Mouse (Mus musculus) hindbrain, embryonic 10.5 days (tissue): ENCODE data around the gene 1700020D05Rik. TPM values are rescaled to one million over a fixed set of nuclear protein-coding genes. Genes with fewer than 3 reads are reported as not detected.

Source experiments
- DNase-seq: peaks from one replicate; pipeline ENCODE4 v3.0.0-alpha.2; 2017; ENCODE audit warnings: low spot score
- H3K27ac ChIP-seq: fragments of 300-500 bp; sonication (generic); 2 replicates; pipeline ENCODE4 v1.5.1; 2016; ENCODE audit warnings: mild to moderate bottlenecking, moderate library complexity
- H3K27me3 ChIP-seq: fragments of 300-500 bp; sonication (generic); 2 replicates; pipeline ENCODE4 v1.6.1; 2016; ENCODE audit warnings: mild to moderate bottlenecking; ENCODE audit not compliant: poor library complexity, insufficient read depth, severe bottlenecking
- H3K36me3 ChIP-seq: fragments of 300-500 bp; sonication (generic); 2 replicates; pipeline ENCODE4 v1.6.1; 2016; ENCODE audit warnings: mild to moderate bottlenecking, moderate library complexity
- H3K4me1 ChIP-seq: fragments of 300-500 bp; sonication (generic); replicated peaks from 2 replicates; pipeline ENCODE4 v1.6.1; 2016; ENCODE audit warnings: mild to moderate bottlenecking
- H3K4me3 ChIP-seq: fragments of 300-500 bp; sonication (generic); 2 replicates; pipeline ENCODE4 v1.5.1; 2016; ENCODE audit warnings: mild to moderate bottlenecking, moderate library complexity
- H3K9me3 ChIP-seq: fragments of 300-500 bp; sonication (generic); 2 replicates; pipeline ENCODE4 v1.6.1; 2016; ENCODE audit warnings: mild to moderate bottlenecking, moderate library complexity
- WGBS: fragments of 180-500 bp; shearing (Covaris S2); methylation state at CpG from one replicate; pipeline ENCODE4 v1.1.7; 2016; 5-methylcytosine and 5-hydroxymethylcytosine counted together
- polyA plus RNA-seq: library from polyadenylated mRNA; unstranded; fragments of >200 nt; fragmentation: Nextera tagmentation; extraction: Ambion mirVana; gene quantifications from 2 replicates; pipeline ENCODE4 v1.2.1, GENCODE M21; 2016

Gene 1700020D05Rik
- polyA plus RNA-seq, 1 experiment from 2014 or later: not detected

DNA sequence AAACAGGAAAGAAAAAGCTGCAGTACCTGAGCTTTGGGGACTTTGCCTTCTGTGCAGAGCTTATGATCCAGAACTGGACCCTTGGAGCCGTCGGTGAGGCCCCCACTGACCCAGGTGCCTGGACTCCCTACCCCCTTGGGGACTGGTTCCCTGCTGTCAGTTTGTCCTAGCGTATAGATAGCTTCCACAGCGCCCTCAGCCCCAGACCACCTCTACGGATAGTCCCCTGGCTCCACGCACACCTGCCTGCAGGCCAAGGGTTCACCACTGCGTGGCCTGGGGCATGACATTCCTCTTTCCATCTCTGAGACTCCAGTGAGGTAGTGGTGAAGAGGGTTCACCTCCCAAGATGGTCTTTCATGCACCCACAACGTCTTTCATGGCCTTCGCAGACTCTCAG is 40.4 kb downstream of the 1700020D05Rik start:
- 86% methylated on average over 9 of the region's 9 CpGs for WGBS
- H3K4me3 ChIP-seq: peak overlapping the region; percentile 39; the same call in 1 of the 2 replicates
- no peaks in the 10 kb centered on the region for H3K9me3 ChIP-seq
- peaks cover 60% of the 10 kb centered on the region for H3K36me3 ChIP-seq
- H3K27ac ChIP-seq: no peak overlapping the region
- H3K27me3 ChIP-seq: peaks cover 16% of the 10 kb centered on the region
- no peak for DNase-seq
- peaks cover 26% of the 10 kb centered on the region for H3K4me1 ChIP-seq

DNA sequence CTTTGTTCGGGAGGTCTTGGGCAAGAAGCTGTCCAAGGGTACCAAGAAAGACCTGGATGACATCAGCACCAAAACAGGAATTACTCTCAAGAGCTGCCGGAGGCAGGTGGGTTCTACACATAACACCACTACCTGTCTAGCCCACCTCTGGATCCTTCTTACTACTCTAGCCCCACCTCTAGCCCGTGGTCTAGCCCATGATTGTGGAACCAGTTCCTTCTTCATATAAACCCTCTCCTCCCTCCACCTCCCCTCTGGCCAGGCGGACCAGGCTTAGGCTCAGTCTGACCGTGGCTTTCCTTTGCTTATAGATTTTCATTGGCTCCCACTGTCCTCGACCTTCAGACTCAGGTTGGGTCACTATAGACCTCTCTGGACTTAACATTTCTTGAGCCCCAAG is 42.2 kb downstream of the 1700020D05Rik start:
- H3K27ac ChIP-seq: no peak overlapping the region
- peaks cover 42% of the 10 kb centered on the region for H3K36me3 ChIP-seq
- H3K27me3 ChIP-seq: peaks cover 16% of the 10 kb centered on the region
- DNase-seq: no peak
- no peaks in the 10 kb centered on the region for H3K9me3 ChIP-seq
- peaks cover 43% of the 10 kb centered on the region for H3K4me1 ChIP-seq
- H3K4me3 ChIP-seq: peak overlapping the region; percentile 87
- 91% methylated on average over 6 of the region's 6 CpGs for whole genome bisulfite sequencing

DNA sequence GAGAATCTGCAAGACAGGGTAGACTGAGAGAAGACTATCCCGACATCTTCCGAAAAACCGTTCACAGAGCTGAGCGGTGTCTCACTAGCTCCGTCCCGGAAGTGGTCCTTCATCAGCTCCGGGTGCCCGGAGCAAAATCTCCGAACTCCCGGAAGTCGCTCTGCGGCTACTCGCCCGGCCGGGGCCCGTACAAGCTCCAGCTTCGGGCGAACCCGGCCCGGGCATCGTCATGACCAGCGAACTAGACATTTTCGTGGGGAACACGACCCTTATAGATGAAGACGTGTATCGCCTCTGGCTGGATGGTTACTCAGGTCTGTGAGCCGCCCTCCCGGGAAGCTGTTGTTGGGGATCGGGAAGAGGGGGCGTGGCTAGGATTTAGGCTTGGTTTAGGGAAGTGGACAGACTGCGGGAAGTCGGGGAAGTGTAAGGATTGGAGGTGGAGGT is 43.1 kb downstream of the 1700020D05Rik start, which contains the start of gene Fibp:
Gene Fibp (plus strand): TSS at position 151 of the 447 bp plus-strand sequence.
- under 1% methylated on average over 32 of the region's 32 CpGs for WGBS
- Histone ChIP-seq H3K27me3 (peaks cover 22% of the 10 kb centered on the region), H3K4me3 (peak within 1 kb of the TSS; percentile 87), H3K27ac (peak within 1 kb of the TSS; percentile 88), H3K4me1 (peaks cover 52% of the 10 kb centered on the region), H3K36me3 (peaks cover 33% of the 10 kb centered on the region), H3K9me3 (no peaks in the 10 kb centered on the region)
- DNase-seq: peak; percentile 93

DNA sequence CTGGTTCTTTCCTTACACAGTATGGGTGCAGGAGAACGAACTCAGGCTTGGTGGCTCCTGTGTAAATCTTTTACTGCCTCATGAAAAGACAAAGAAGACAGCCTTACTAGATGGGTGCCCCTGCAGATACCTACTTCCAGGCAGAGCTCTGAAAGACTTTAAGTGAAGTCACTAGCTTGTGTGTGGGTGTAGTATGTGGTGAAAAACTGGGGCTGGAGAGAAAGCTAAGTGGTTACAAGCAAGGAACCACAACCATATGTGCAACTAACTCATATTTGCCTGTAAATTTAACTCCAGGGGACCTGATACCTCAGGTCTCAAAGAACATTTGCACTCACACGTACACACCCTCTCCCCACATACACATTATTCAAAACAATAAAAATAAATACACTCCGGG is 43.7 kb downstream of the 1700020D05Rik start:
- peak overlapping the region; percentile 87 for H3K4me3 ChIP-seq
- H3K27me3 ChIP-seq: peaks cover 22% of the 10 kb centered on the region
- 26% methylated on average over 3 of the region's 3 CpGs for WGBS
- peak overlapping the region; percentile 88 for H3K27ac ChIP-seq
- peaks cover 29% of the 10 kb centered on the region for H3K36me3 ChIP-seq
- peaks cover 58% of the 10 kb centered on the region for H3K4me1 ChIP-seq
- no peaks in the 10 kb centered on the region for H3K9me3 ChIP-seq
- no peak for DNase-seq

DNA sequence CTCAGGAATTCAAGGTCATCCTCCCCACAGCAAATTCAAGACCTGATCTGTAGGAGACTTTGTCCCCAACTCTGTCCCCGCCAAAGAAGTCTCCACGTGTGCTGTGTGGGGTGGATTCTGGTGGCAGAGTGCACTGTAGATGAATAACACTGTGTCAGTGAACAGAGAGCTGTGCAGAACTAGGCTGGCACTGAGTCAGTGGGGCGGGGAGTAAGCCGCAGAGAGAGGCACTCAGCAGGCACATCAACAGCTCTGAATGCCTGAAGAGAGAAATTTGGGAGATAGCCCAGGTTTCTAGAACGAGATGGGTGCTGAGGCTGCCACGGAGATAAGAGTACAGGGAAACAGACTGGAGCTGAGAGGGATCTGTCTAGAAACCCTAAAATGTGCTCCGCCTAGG is 44.6 kb downstream of the 1700020D05Rik start:
- WGBS: 71% methylated on average over 7 of the region's 7 CpGs
- no peaks in the 10 kb centered on the region for H3K9me3 ChIP-seq

DNA sequence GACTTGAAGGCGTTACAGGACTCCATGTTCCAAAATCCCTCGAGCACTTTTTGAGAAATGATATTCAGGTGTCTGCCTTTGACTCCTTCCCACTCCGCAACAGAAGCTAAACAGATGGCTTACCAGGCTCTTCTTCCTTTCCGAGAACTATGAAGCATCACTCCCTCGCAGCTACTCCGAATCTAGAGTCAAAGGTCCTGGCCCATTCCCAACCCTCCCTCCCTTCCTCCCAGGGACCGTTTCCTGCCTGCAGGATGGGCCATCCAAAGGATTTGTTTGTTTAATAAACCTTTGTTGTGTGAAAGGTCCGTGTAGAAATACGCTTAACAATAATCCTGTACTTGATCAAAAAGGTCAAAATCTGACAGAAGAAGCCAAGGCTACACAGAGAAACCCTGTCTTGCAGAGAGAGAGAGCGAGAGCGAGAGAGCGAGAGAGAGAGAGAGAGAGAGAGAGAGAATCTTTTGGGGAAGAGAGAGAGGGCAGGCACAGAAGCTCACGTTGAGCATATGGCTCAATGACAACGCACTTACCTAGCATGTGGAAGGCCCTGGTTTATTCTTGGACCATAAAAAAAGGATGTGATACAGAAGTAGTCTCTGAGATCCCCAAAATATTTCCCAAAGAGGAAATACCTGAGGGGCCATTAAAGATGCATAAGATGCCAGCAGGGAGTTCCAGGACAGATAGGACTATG is 45.7 kb downstream of the 1700020D05Rik start, which contains the start of gene Ccdc85b:
Gene Ccdc85b (minus strand): TSS at position 149 of the 697 bp plus-strand sequence.
- H3K9me3 ChIP-seq: no peaks in the 10 kb centered on the region
- H3K36me3 ChIP-seq: peaks cover 23% of the 10 kb centered on the region
- H3K27ac ChIP-seq: peak within 1 kb of the TSS; percentile 93
- H3K4me3 ChIP-seq: peak within 1 kb of the TSS; percentile 92
- H3K27me3 ChIP-seq: peaks cover 22% of the 10 kb centered on the region
- peaks cover 54% of the 10 kb centered on the region for H3K4me1 ChIP-seq
- no peak for DNase-seq
- 20% methylated on average over 14 of the region's 14 CpGs for WGBS

More for the DNA sequence above, 44.6 kb downstream of the 1700020D05Rik start:
- H3K4me1 ChIP-seq: peaks cover 59% of the 10 kb centered on the region
- no peak overlapping the region for H3K27ac ChIP-seq
- no peak for DNase-seq
- peaks cover 22% of the 10 kb centered on the region for H3K27me3 ChIP-seq
- peaks cover 29% of the 10 kb centered on the region for H3K36me3 ChIP-seq
- H3K4me3 ChIP-seq: no peak overlapping the region

DNA sequence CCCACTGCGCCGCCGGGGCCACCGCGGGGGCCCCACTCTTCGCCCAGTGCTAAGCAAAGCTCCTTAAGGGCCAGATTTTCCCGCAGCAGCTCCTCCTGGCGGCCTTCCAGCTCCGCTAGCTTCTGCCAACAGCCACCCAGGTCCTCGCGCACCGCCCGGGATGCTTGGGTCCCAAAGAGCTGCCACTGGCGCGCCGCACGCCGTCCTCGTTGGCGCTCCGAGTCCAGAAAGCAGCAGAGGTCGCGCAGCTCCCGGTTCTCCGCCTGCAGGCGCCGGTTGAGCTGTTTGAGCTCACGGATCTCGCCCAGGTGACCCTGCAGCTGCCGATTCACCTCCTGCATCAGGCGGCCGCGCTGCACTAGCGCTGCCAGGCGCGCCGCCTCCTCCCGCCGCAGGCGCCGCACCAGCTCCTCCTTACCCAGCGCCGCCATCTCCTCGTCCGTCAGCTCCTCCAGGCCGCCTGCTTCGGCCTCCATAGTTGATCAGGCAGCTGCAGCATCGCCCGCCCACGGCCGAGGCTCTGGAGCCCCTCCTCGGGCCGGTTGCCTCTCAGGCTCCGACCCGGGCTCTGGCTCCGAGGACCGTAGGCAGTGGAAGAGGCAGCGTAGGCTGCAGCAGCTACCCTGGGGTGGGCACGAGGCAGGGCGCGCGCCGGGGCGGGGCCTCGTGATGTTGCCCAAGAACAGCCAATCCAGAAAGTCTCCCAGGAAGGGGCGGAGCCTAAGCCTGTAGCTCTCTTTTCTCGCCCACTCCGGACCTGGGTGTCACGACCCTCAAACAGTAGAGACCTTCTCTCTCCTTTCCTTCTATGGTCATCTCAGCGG is 46.5 kb downstream of the 1700020D05Rik start:
- peak; percentile 95 for DNase-seq
- Histone ChIP-seq H3K27ac (peak overlapping the region; percentile 93), H3K36me3 (peaks cover 16% of the 10 kb centered on the region), H3K4me3 (peak overlapping the region; percentile 92), H3K27me3 (peaks cover 22% of the 10 kb centered on the region), H3K9me3 (no peaks in the 10 kb centered on the region), H3K4me1 (peaks cover 54% of the 10 kb centered on the region)
- under 1% methylated on average over 70 of the region's 70 CpGs for whole genome bisulfite sequencing

DNA sequence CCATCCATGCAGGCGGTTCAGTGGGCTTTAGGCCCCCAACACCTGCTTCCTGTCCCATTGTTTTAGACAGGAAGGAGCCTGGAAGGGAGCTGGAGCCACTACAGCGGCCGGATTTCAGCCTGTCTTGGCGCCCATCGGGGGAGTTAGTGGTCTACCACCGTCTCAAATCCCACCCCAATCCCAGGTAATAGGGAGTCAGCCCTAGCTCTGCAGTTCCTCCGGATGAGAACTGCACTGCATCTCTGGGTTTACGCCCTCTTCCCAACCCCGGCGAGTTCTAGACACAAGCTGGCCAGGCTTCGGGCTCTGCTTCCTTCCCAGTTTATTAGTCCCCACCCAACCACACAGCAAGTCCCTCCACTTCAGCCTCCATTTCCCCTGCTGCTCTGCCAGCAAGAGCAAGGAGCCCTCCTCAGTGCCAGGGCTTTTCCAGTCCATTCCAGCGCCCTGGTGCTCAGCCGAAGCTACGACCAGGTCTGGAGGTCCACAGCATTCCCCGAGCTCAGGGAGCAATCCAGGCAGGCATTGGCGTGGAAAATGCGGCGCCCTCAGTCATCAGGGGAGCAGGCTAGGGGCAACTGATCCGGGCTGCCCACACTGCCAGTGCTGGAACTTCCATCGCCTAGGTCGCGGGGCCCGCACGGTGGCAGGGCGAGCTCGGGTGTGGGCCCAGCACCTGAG is 47.2 kb downstream of the 1700020D05Rik start:
- H3K27me3 ChIP-seq: peaks cover 27% of the 10 kb centered on the region
- peaks cover 52% of the 10 kb centered on the region for H3K4me1 ChIP-seq
- H3K4me3 ChIP-seq: peak overlapping the region; percentile 92
- peaks cover 16% of the 10 kb centered on the region for H3K36me3 ChIP-seq
- DNase-seq: no peak
- no peaks in the 10 kb centered on the region for H3K9me3 ChIP-seq
- peak overlapping the region; percentile 93 for H3K27ac ChIP-seq
- 4% methylated on average over 26 of the region's 26 CpGs for WGBS

DNA sequence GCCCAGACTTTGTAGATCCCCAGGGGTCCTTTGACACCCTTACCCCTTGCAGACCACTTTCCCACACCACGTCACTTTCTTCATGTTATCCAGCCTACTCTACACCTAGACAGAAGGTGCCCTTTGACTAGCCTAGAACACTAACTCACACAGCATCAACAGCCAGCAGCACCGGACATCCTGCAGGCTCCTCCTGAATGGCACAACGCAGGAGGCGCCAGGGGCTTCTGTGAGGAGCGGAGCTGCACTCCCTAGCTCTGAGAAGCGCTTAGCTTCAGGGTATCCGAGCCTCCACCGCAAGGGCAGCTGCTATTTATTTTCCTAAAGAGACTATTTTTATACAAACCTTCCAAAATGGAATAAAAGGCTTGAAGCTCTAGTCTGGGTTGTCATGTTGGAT is 48.0 kb downstream of the 1700020D05Rik start:
- Histone ChIP-seq H3K9me3 (no peaks in the 10 kb centered on the region), H3K4me1 (peaks cover 46% of the 10 kb centered on the region), H3K36me3 (peaks cover 16% of the 10 kb centered on the region), H3K27me3 (peaks cover 36% of the 10 kb centered on the region), H3K27ac (0 out of 2 replicates have a peak overlapping the region, but pooled peaks have one; percentile 93), H3K4me3 (peak overlapping the region; percentile 92)
- WGBS: 64% methylated on average over 8 of the region's 8 CpGs
- DNase-seq: no peak

DNA sequence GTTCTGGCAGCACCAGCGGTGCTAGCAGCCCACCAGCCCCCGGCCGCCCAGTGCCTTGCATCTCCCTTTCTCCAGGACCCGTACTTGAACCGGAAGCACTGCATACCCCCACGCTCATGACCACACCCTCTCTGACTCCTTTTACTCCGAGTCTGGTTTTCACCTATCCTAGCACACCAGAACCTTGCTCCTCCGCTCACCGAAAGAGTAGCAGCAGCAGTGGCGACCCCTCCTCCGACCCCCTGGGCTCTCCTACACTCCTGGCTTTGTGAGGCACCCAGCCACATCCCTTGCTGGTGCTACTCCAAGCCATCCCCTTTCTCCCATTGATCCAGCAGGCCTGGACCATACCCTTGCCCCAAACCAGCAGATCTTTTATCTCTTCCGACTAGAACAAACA is 48.5 kb downstream of the 1700020D05Rik start:
- H3K27me3 ChIP-seq: peaks cover 41% of the 10 kb centered on the region
- peaks cover 16% of the 10 kb centered on the region for H3K36me3 ChIP-seq
- H3K9me3 ChIP-seq: no peaks in the 10 kb centered on the region
- H3K4me3 ChIP-seq: peak overlapping the region; percentile 92; the same call in 1 of the 2 replicates
- WGBS: 88% methylated on average over 12 of the region's 12 CpGs
- H3K4me1 ChIP-seq: peaks cover 44% of the 10 kb centered on the region
- H3K27ac ChIP-seq: no peak overlapping the region
- no peak for DNase-seq
